Mouse (Mus musculus) heart, postnatal 10 days (tissue): ENCODE data around the gene Atpaf1. TPM values are rescaled to one million over a fixed set of nuclear protein-coding genes. Genes with fewer than 3 reads are reported as not detected.

Experiments used
- DNase-seq, 2 experiments: peaks; one replicate each; pipeline ENCODE4 v3.0.0; 2021
- intact Hi-C: fragments of 180-260 bp; cut with DNase I; formaldehyde crosslinking; loops from one replicate; pipeline ENCODE4 v1.15.1; 2025
- total RNA-seq, 2 experiments: library from RNA; stranded (reverse); gene quantifications; 2 replicates each; pipeline ENCODE4 v1.2.3; 2021

Atpaf1 gene
- total RNA-seq, result 10 to 100 TPM; 53.1 to 54.6 TPM

DNA sequence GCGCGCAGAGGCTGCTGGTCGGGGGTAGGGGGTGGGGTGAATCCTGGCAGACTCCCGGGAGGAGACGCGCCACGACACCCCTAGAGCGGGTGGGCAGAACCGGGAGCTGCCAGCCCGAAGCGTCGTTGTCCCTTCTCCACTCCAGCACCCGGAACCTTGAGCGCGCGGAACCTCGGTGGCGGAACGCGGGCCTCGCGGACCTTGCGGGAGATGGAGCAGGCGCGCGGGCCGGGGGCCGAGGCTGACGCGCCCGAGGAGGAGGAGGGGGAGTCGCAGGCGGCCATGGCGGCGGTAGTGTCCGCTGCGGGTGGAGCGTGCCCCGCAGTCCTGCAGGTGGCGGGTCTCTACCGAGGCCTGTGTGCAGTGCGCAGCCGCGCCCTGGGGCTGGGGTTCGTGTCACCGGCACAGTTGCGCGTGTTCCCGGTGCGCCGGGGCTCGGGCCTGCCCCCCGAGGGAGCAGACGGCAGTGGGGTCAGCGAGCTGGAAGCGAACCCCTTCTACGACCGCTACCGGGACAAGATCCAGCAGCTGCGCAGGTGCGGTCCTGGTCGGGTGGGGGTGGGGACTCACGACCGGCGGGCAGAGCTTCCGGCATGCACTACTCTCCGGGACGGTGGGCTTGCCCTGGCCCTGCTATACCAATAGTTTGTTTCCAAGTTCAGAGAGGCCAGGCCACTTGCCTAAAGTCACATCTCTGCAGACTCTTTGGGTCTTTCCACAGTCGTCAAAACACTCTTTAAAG lies at the start of gene Atpaf1:
Atpaf1 (plus strand) TSS at position 44 of the 742 bp plus-strand sequence.
- peak; percentile 82 to 86 for DNase-seq
- intact Hi-C loops, result no loop called here

DNA sequence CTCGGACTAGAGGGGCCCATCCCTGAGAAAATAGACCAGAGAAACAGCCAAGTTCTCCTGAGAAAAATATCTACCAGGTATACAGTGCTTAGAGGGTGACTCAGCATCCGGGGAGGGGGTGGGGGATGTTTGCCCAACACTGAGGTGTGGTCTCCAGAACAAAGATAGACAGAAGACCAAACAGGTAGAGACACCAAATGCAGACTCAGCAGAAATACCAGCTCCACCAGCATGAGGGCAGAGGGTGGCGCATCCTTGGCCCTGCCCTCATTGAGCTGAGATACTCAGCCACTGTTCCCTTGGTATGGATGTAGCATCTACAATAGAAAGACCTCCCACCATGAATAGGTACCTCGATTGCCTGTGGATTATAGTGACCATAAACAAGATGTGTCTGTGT lies 49.7 kb upstream of the Atpaf1 start:
- DNase-seq, result no peak
- intact Hi-C loops, result loop anchor here (5.0 kb wide), 2 partner anchors 92 to 167 kb away; partner anchors contain the start of gene Mob3c

GRCm38 (mm10) chr4:115737551-115738041 lies 47.0 kb upstream of the Atpaf1 start, which contains the start of gene Efcab14:
Gene Efcab14, plus strand, starts transcription at chr4:115737744.
- intact Hi-C loops, result loop anchor here (5.0 kb wide), 1 partner anchor 90 kb away; the partner anchor contains the start of gene Mob3c
- peak; percentile 98 to 99 for DNase-seq

- intact Hi-C loops, result loop anchor here (5.0 kb wide), 1 partner anchor 89 kb away; the partner anchor contains the start of gene Mob3c
- DNase-seq, result peak in 1 of 2 experiments; percentile 12
Measured at GRCm38 (mm10) chr4:115738481-115738985, 46.1 kb upstream of the Atpaf1 start.

GRCm38 (mm10) chr4:115742658-115743057 lies 42.0 kb upstream of the Atpaf1 start:
- intact Hi-C loops, result no loop called here
- DNase-seq, result no peak

DNA sequence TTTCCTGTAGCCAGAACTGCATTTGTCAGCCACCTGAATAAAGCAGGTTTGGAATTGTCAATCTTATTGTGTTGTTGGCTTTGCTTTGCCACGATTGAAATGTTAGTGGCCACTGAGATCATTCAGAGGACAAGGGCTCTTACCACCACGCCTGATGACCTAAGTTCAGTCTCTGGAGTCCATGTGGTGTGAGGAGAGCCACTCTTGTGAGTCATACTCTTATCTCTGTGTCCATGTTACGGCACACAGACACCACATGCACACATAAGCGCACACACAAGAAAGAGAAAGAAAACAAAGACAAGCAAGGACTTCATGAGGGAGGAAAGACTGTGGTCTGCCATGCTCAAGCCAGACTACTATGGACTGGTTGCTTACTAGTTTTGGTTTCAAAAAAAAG lies 41.5 kb upstream of the Atpaf1 start:
- no peak for DNase-seq
- intact Hi-C loops, result no loop called here

DNA sequence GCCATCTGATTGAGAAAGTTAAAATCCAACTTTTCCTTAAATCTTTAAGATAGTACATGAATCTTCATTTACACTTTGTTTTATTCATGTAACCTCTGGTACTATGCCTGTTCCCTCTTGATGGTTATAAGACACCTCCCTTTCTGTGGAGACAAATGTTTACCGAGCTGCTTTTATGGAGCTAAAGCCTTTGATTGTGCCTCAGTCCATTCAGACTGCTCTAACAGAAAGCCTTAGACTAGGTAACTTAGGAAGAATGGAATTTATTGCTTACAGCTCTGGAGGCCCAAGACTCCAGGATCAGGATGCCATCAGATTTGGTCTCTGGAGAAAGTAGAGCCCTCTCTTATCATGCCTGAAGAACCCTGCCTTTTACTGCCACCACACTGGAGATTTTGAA lies 36.4 kb upstream of the Atpaf1 start:
- intact Hi-C loops, result no loop called here
- DNase-seq, result no peak

GRCm38 (mm10) chr4:115749336-115749735 lies 35.3 kb upstream of the Atpaf1 start:
- DNase-seq, result no peak
- intact Hi-C loops, result no loop called here

GRCm38 (mm10) chr4:115754101-115754500 lies 30.5 kb upstream of the Atpaf1 start:
- DNase-seq, result no peak
- intact Hi-C loops, result no loop called here

- DNase-seq, result no peak
- intact Hi-C loops, result no loop called here
Measured at GRCm38 (mm10) chr4:115754851-115755250, 29.8 kb upstream of the Atpaf1 start.

DNA sequence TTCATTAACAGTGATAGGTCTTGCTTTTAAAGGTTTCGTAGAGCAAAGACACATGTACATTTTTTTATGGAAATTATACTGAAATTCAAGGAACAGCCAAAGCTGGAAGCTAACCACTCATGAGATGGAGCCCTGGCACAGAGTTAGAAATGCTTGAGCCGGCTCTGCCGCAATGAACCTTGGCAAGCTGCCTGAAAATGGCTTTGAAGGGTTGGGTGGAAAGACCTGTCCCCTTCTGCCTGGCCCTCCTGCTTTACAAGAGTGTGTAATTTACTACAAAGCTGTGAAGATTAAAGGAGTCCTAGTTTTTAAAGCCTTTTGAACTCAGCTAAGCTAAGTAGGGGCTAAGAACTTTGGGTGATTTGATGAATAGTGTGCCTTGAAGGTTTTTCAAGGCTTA lies 23.4 kb upstream of the Atpaf1 start:
- DNase-seq, result peak; percentile 43 to 53
- intact Hi-C loops, result no loop called here

DNA sequence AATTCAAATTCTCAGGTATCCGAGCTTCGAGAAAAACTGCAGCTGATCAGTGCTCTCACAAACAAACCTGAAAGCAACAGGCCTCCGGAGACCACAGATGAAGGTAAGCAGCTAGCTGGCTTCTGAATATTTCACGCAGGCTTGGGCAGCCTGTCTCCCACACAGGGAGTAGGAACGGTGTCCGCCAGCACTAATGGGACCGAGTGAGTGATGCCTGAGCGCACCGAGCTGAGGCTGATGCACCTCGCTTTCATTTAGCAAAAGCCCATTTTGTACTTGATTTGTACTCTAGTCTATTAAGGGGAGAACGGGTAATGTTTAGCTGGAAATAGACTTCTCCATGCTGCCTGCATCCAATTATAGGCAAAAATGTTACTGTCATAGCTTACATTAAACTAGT lies 20.0 kb upstream of the Atpaf1 start:
- no peak for DNase-seq
- intact Hi-C loops, result no loop called here

DNA sequence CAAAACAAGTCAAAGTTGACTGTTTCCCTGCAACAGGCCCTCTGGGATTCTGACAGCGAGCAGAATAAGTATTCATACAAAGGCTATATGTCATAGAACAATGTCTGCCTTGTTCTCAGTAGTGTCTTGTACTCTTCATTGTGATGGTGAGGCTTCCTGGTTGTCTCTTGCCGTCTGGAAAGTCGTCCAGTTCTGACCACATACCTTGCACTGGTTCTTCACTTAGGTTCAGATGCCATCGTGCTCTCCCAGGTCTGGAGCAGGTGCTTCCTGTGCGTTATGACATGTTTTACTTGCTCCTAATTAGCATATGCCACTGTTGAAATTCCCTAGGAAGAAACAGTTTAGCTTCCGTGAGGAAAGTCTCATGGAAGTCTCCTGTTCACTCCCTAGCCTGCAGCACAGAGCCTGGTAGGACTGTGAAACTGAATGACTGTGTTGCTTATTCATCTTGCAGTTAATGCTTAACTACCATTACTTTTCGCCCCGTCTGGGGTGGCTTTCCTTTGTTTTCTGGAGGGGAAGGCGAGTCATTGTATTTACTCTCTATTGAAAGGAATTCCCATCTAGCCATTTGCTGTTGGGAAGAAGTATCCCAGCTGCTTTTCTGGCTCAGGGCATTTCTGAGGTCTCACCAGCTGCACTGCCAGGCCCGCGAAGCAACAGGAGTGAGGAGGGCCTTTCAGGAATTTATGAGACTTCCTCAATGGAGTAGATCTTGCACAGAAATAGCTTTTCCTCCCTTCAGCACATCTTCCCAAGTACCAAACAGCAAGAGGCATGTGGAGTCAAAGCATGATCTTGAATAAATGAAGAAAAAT lies 16.8 kb upstream of the Atpaf1 start:
- DNase-seq, result no peak
- intact Hi-C loops, result no loop called here

GRCm38 (mm10) chr4:115775056-115775455 lies 9.6 kb upstream of the Atpaf1 start:
- no peak for DNase-seq
- intact Hi-C loops, result no loop called here

DNA sequence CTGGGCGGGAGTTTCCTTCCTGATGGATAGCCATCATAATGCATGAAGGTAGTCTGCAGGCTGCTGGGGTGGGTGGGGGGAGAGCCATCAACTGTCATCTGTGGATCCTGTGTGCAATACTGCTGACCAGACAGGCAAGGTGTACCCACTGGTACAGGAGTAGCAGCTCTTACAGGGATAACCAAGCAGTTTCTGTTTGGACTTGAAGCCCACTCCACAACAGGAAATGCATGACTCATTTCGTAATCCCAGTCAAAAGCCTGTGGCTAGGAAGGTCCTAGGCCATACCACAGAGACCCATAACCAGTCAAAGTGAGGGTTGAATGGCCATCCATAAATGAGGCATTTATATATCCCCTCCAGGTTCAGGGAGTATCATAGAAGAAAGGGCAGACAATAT lies 7.0 kb upstream of the Atpaf1 start:
- DNase-seq, result no peak
- intact Hi-C loops, result no loop called here

- no peak for DNase-seq
- intact Hi-C loops, result no loop called here
Measured at GRCm38 (mm10) chr4:115780269-115780668, 4.3 kb upstream of the Atpaf1 start.

DNA sequence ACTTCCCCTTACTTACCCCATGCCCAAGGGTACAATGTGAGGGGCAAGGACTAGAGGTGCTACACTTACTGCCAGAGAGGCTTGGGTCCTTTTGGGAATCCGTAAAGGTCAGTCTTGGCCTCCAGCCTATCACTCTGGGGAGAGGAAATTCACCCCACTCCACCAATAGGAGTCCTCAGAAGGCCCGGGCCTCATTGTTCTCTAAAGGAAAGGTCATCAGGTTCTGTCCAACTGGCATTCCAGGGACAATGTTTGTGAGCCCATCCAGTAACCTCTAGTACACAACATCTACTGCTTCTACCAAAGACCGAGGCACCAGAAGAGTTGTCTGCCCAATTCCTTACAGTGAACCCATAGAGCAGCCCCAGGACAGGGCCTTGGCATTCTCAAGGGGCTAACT lies 3.7 kb upstream of the Atpaf1 start, which contains the start of gene Tex38:
Tex38 (minus strand) TSS at position 101 of the 400 bp plus-strand sequence.
- no peak for DNase-seq
- intact Hi-C loops, result no loop called here

DNA sequence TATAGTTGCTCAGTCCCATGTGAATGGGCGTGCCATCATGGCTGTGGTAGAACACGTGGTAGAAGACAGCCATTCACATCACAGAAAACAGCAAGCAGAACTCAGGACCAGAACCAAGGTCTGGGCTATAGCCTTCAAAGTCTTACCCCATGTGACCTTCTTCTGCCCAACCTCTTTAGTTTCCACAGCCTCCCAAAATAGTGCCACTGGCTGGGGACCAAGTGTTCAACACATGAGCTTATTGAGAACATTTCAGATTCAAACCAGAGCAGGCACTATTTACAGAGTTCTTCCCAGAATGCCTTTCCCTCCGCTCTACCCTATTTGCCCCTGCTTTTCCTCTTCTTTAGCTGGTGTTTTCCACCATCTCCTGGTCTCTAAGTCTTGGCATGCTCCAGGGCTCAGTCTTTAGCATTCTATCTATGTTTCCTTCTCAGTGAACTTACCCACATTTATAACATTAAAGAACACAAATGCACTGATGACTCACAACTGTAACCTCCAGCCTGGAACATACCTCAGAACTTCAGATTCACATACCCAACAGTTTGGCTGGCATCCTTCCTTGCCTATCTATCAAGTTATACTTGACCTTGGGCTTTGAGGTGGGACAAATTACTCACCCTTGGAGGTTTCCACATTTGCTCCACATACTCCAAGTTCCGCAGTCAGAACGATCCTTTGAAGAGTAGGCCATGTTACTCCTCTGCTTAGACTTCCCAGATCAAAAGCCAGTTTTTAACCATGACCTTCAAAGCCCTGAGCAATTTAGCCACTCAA lies 2.4 kb upstream of the Atpaf1 start:
- DNase-seq, result peak in 1 of 2 experiments; percentile 14
- intact Hi-C loops, result no loop called here

GRCm38 (mm10) chr4:115785511-115786034 lies 961 bp downstream of the Atpaf1 start:
- DNase-seq, result no peak
- intact Hi-C loops, result no loop called here

GRCm38 (mm10) chr4:115790864-115791263 lies 6.3 kb downstream of the Atpaf1 start:
- intact Hi-C loops, result no loop called here
- no peak for DNase-seq
